Mouse (Mus musculus) right cerebral cortex, postnatal 4 days (tissue): ENCODE results near the gene Nkd2.

Experiments
- DNase-seq: peaks from one replicate; pipeline ENCODE4 v3.0.0-alpha.2; 2022

The Nkd2 gene

GRCm38 (mm10) chr13:73847465-73847836 lies at the start of gene Nkd2:
TSS of gene Nkd2 (minus strand) at chr13:73847631.
- peak; percentile 94 for DNase-seq

DNA sequence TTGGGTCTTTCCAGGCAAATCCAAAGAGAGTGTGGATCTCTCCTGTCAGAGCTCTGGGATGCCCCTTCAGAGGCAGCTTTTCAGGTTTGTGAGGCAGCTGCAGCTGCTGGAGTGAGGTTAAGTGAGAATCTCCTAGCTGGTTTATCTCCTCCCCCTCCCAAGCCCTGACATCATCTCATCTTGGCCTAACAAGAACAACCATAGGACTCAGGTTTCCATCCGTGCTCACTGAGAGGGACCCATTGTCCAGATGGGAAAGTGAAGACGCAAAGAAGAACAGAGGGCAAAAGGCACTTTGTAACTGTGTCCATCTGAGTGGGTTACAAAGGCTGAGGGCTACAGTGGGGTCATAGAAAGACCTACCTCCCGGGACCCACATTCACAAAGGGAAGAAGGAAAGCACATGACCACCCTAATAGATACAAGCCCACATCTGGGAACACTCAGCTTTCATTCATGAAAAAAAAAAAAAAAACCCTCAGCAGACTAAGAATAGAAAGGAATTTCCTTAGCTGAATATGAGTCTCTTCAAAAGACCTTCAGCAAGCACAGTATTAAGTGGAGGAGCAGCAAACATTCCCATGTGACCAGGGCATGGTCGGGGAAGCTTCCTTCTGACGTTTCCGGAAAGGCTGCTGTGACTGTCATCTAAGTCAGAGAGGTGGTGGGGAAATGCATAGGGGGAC lies 45.2 kb upstream of the Nkd2 start:
- no peak for DNase-seq

DNA sequence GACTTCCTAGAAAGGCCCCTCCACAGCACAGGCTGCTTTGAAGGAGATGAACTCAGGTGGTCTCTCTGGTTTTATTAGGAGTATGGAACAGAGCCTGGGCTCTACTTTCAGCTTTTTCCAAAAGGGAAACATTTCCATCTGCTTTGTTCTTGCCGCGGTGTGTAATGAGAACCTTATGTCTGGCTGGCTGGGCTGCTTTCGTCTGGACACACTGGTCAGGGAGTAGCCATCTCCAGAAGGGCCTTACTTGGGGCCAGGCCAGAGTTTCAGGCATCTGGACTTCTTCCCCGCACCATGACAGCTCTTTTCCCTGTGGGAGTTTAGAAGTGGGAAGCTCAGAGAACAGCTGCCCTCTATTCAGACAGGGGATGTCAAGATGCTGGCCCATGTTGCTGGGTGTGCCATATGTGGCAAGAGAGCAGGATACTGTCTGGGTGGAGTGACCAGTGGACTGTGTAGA lies 40.0 kb upstream of the Nkd2 start:
- DNase-seq: no peak

- no peak for DNase-seq
These were observed 39.2 kb upstream of the Nkd2 start for GRCm38 (mm10) chr13:73886601-73887000.

GRCm38 (mm10) chr13:73886066-73886465 lies 38.6 kb upstream of the Nkd2 start:
- DNase-seq: no peak

DNA sequence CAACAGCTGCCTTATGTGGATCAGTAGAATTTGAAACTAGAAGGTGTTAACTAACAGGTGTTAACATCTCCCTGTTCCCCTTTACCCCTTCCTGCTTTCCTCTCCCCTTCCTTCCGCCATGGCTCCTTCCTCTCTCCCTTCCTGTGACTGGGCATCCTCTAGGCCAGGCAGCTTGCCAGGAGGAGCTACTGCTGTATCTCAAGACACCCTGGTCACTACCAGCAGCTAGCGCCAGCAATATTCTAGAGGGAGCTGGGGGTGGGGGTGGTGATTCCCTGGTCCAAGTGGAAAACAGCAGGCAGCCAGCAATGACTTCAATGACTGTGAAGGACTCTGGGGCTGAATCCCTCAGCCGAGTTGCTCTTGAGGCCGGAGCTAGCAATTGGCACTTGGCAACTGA lies 38.2 kb upstream of the Nkd2 start:
- no peak for DNase-seq

DNA sequence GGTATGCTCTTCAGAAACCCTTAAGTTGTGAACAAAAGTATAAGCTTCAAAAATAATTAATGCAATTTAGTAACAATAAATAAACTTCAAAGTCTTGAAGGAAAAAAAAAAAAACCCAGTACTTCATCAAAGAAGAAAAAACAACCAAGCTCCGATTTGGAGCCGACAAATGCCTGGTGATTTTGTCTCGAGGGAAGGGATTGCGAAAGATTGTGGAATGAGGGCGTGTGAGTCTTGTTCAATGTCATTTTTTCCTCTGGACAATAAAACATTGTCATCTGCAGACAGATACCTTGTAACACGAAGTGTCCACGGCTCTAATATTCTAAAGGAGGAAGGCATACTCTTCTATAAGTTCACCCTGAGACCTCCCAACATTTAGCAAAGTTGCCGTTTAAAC lies 33.9 kb upstream of the Nkd2 start:
- DNase-seq: no peak

DNA sequence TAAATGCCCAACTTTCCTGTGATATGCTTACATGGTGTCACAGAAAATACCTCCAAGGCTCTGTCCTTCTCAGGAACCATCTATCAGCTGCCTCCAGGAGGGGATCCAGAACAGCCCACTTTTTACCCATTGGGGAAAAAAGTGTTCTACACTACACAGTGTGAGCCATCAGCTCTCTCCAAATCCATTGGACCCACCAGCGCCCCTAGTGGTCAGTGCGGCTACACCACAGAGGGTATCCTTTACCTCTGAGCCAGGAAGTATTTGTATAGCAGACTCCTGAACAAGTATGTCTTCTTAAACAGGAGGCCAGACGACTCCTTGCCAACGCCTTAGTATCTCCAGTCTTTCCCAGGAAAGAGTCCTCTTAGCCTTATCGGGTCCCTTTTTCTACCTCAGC lies 32.4 kb upstream of the Nkd2 start:
- DNase-seq: peak; percentile 62

DNA sequence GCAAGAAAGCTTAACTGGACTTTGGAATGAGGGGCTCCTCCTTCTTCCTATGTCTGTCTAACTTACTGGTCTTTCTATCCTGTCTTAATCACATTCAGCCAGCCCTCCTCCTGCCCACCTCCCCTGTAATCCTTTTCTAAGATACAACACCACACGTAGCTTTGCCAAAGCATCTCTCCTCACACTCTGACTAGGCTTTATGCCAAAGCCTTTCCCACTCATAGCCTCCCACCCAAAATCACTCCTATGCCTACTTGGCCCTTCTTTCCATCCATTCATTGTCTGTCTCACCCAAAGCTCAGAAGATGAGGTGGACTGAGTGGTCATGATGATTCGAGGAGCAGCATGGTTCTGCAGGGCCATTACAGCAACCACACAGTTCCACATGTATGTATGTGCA lies 24.7 kb upstream of the Nkd2 start:
- no peak for DNase-seq

GRCm38 (mm10) chr13:73846589-73847464 lies 604 bp downstream of the Nkd2 start:
- DNase-seq: peak; percentile 40

DNA sequence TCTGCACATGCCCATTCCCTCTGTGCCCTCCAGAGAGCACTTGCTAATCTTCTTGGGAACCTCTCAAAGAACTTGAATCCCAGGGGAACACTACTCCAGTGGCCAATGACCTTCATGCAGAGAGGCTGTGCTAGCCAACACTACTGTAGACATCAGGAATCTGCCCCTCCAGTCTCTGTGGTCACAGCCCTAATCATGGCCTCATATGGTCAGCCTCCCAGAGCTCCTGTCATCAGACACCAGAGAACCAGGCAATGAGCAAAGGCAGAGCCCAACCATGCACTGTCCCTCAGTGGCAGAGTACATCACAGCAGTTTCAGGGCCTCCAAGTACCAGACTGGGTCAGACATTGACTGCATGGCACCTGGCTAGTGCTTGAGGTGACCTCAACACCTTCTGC lies 4.7 kb downstream of the Nkd2 start:
- no peak for DNase-seq

- no peak for DNase-seq
These were observed 7.7 kb downstream of the Nkd2 start for GRCm38 (mm10) chr13:73839740-73840139.

DNA sequence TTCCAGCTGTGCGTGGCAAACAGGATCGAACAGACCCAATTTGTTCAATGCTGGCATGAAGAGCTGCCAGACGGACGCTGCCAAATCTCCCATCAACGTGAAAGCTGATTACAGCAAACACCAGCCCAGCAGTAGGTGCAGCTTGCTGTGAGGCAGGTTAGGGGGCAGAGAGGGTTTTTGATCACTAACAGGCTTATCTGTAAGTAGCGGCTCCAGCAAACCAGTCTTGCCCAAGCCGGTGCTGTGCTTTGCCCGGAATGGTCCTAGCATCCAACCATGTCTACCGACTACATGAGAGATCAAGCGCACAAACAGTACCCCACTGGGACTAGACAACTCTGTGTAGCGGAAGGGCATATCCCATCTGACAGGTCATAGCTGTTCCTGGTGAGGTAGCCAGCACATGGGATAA lies 8.3 kb downstream of the Nkd2 start:
- DNase-seq: no peak

DNA sequence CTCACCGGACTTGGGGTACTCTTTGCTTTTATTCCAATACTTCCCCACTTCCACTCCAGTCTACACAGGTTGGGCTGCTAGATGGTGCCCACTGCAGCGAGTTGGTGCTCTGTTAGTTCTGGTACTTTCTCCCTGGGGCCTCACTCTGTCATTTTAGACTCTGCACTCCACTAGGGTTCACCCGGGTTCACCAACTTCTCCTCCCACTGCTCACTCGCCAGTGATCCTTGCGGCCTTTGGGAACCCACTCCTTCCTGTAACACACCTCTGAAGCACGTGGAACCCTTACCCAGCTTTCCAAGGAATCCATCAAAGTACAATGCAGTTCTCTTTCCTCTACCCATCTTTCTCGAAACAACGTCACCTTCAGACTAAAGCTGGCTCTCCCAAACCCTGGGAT lies 9.7 kb downstream of the Nkd2 start:
- no peak for DNase-seq

- DNase-seq: no peak
These were observed 10.9 kb downstream of the Nkd2 start for GRCm38 (mm10) chr13:73836491-73836890.

- DNase-seq: no peak
These were observed 11.6 kb downstream of the Nkd2 start for GRCm38 (mm10) chr13:73835791-73836190.

- DNase-seq: no peak
These were observed 13.6 kb downstream of the Nkd2 start for GRCm38 (mm10) chr13:73833809-73834208.

- DNase-seq: peak; percentile 66
These were observed 15.9 kb downstream of the Nkd2 start for GRCm38 (mm10) chr13:73831486-73831885.

DNA sequence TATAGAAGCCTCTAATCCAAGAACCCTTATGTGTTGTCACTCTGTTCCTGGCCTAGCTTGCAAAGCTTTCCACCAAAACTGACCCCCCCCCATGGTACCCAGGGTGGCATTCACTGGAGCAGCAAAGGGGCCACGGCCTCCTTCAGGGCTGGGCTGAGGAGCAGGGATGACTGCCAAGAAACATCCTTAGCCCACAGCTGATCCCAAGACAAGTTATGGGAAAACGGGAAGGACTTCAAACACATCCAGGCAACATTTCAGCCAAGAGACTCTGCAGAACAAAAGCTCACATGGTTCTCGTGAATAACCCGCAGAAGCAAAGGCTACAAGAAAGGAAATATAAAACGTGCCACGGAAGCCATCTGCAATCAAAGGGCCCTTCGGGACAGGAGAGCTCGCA lies 20.2 kb downstream of the Nkd2 start:
- no peak for DNase-seq

- DNase-seq: no peak
These were observed 23.7 kb downstream of the Nkd2 start for GRCm38 (mm10) chr13:73823711-73824110.

GRCm38 (mm10) chr13:73822187-73822800 lies 25.1 kb downstream of the Nkd2 start:
- peak; percentile 27 for DNase-seq

DNA sequence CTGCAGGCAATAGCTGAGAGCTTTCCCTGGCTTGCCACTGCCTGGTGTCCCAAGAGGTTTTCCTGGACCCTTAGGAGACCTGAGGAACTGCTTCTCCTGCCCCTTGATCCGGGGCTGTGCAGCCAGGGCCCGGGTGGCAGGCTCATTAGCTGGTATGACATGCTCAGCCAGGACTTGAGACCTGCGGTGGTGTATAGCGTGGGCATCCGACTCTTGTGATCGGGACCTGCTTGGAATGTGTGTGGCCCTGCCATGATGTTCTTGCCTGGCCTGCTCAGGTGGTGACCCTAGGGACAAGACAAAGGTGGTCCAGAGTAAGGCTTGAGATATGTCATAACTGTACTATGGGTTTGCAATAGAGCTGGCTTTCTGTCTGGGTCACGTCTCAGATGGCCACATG lies 26.2 kb downstream of the Nkd2 start:
- no peak for DNase-seq

GRCm38 (mm10) chr13:73818921-73819320 lies 28.5 kb downstream of the Nkd2 start:
- no peak for DNase-seq

GRCm38 (mm10) chr13:73816338-73816737 lies 31.1 kb downstream of the Nkd2 start:
- no peak for DNase-seq
